Mouse (Mus musculus): ENCODE data around the gene Tmc8. TPM values are rescaled to one million over a fixed set of nuclear protein-coding genes. Genes with fewer than 3 reads are reported as not detected.

Tmc8 gene
- polyA plus RNA-seq, 1 experiment from 2014 or later: 6.6 TPM

- Histone ChIP-seq H3K4me3 (replicated peaks) (no peak overlapping the region), H3K9me3 (no peaks in the 10 kb centered on the region), H3K27ac (no peak overlapping the region), H3K9ac (no peak overlapping the region), H3K4me2 (replicated peaks) (no peak overlapping the region), H3K4me1 (replicated peaks) (peaks cover 28% of the 10 kb centered on the region), H3K36me3 (0 out of 2 replicates have a peak, but pooled peaks cover 2% of the 10 kb centered on the region), H3K27me3 (replicated peaks) (no peaks in the 10 kb centered on the region)
- no peak for ATAC-seq
- WGBS: 90% methylated on average over 14 of the region's 14 CpGs
Observed at GRCm38 (mm10) chr11:117776085-117776792, 5.6 kb upstream of the Tmc8 start.

- Histone ChIP-seq H3K4me2 (replicated peaks) (no peak overlapping the region), H3K9ac (no peak overlapping the region), H3K4me3 (replicated peaks) (no peak overlapping the region), H3K36me3 (no peaks in the 10 kb centered on the region), H3K27ac (no peak overlapping the region), H3K27me3 (replicated peaks) (no peaks in the 10 kb centered on the region), H3K4me1 (replicated peaks) (peaks cover 36% of the 10 kb centered on the region), H3K9me3 (no peaks in the 10 kb centered on the region)
- 89% methylated on average over 5 of the region's 5 CpGs for WGBS
- ATAC-seq: no peak
Observed at GRCm38 (mm10) chr11:117777111-117777510, 4.8 kb upstream of the Tmc8 start.

GRCm38 (mm10) chr11:117778031-117778430 is 3.8 kb upstream of the Tmc8 start:
- H3K4me2 ChIP-seq (replicated peaks): no peak overlapping the region
- H3K36me3 ChIP-seq: no peaks in the 10 kb centered on the region
- no peak for ATAC-seq
- H3K4me1 ChIP-seq (replicated peaks): peaks cover 41% of the 10 kb centered on the region
- no peak overlapping the region for H3K27ac ChIP-seq
- no peak overlapping the region for H3K9ac ChIP-seq
- H3K4me3 ChIP-seq (replicated peaks): no peak overlapping the region
- no peaks in the 10 kb centered on the region for H3K27me3 ChIP-seq (replicated peaks)
- 92% methylated on average over 11 of the region's 11 CpGs for WGBS
- H3K9me3 ChIP-seq: no peaks in the 10 kb centered on the region

- WGBS: 44% methylated on average over 12 of the region's 12 CpGs
- Histone ChIP-seq H3K9ac (peak overlapping the region; percentile 65), H3K27me3 (replicated peaks) (no peaks in the 10 kb centered on the region), H3K27ac (peak overlapping the region; percentile 92), H3K4me1 (replicated peaks) (peaks cover 48% of the 10 kb centered on the region), H3K9me3 (no peaks in the 10 kb centered on the region), H3K36me3 (no peaks in the 10 kb centered on the region), H3K4me3 (replicated peaks) (peak overlapping the region; percentile 50), H3K4me2 (replicated peaks) (peak overlapping the region; percentile 89)
- ATAC-seq: no peak
Observed at GRCm38 (mm10) chr11:117778851-117779433, 2.9 kb upstream of the Tmc8 start.

- H3K9me3 ChIP-seq: no peaks in the 10 kb centered on the region
- peak overlapping the region; percentile 92 for H3K27ac ChIP-seq
- H3K27me3 ChIP-seq (replicated peaks): 0 out of 2 replicates have a peak, but pooled peaks cover under 1% of the 10 kb centered on the region
- peak; percentile 48 for ATAC-seq
- 4% methylated on average over 38 of the region's 38 CpGs for WGBS
- no peaks in the 10 kb centered on the region for H3K36me3 ChIP-seq
- peak overlapping the region; percentile 50 for H3K4me3 ChIP-seq (replicated peaks)
- H3K4me1 ChIP-seq (replicated peaks): peaks cover 48% of the 10 kb centered on the region
- H3K9ac ChIP-seq: peak overlapping the region; percentile 65
- H3K4me2 ChIP-seq (replicated peaks): peak overlapping the region; percentile 89
Observed at GRCm38 (mm10) chr11:117779434-117780198, 2.3 kb upstream of the Tmc8 start.

- Histone ChIP-seq H3K27ac (peak overlapping the region; percentile 92), H3K4me3 (replicated peaks) (peak overlapping the region; percentile 50), H3K9ac (peak overlapping the region; percentile 65), H3K27me3 (replicated peaks) (0 out of 2 replicates have a peak, but pooled peaks cover 3% of the 10 kb centered on the region), H3K4me1 (replicated peaks) (peaks cover 48% of the 10 kb centered on the region), H3K4me2 (replicated peaks) (peak overlapping the region; percentile 89), H3K9me3 (no peaks in the 10 kb centered on the region), H3K36me3 (no peaks in the 10 kb centered on the region)
- WGBS: 1% methylated on average over 17 of the region's 17 CpGs
- peak; percentile 21 for ATAC-seq
Observed at GRCm38 (mm10) chr11:117780199-117780515, 1.7 kb upstream of the Tmc8 start.

GRCm38 (mm10) chr11:117780582-117781111 is 1.2 kb upstream of the Tmc8 start:
- no peaks in the 10 kb centered on the region for H3K36me3 ChIP-seq
- peak overlapping the region; percentile 65 for H3K9ac ChIP-seq
- 1% methylated on average over 19 of the region's 19 CpGs for WGBS
- H3K4me1 ChIP-seq (replicated peaks): peaks cover 48% of the 10 kb centered on the region
- peak overlapping the region; percentile 89 for H3K4me2 ChIP-seq (replicated peaks)
- peak overlapping the region; percentile 92 for H3K27ac ChIP-seq
- H3K27me3 ChIP-seq (replicated peaks): 0 out of 2 replicates have a peak, but pooled peaks cover 3% of the 10 kb centered on the region
- no peaks in the 10 kb centered on the region for H3K9me3 ChIP-seq
- peak overlapping the region; percentile 50 for H3K4me3 ChIP-seq (replicated peaks)
- ATAC-seq: peak; percentile 87

GRCm38 (mm10) chr11:117781199-117781821 is 566 bp upstream of the Tmc8 start:
- H3K4me3 ChIP-seq (replicated peaks): peak overlapping the region; percentile 50
- H3K4me1 ChIP-seq (replicated peaks): peaks cover 48% of the 10 kb centered on the region
- 19% methylated on average over 18 of the region's 18 CpGs for whole genome bisulfite sequencing
- no peaks in the 10 kb centered on the region for H3K9me3 ChIP-seq
- 0 out of 2 replicates have a peak, but pooled peaks cover 3% of the 10 kb centered on the region for H3K27me3 ChIP-seq (replicated peaks)
- H3K4me2 ChIP-seq (replicated peaks): peak overlapping the region; percentile 89
- H3K9ac ChIP-seq: no peak overlapping the region
- no peak for ATAC-seq
- H3K27ac ChIP-seq: peak overlapping the region; percentile 92
- H3K36me3 ChIP-seq: no peaks in the 10 kb centered on the region

- Histone ChIP-seq H3K4me2 (replicated peaks) (peak overlapping the region; percentile 89), H3K4me3 (replicated peaks) (peak overlapping the region; percentile 30), H3K9me3 (no peaks in the 10 kb centered on the region), H3K4me1 (replicated peaks) (peaks cover 48% of the 10 kb centered on the region), H3K9ac (0 out of 2 replicates have a peak overlapping the region, but pooled peaks have one; percentile 34), H3K36me3 (no peaks in the 10 kb centered on the region), H3K27ac (peak overlapping the region; percentile 20), H3K27me3 (replicated peaks) (0 out of 2 replicates have a peak, but pooled peaks cover 3% of the 10 kb centered on the region)
- ATAC-seq: no peak
- 56% methylated on average over 9 of the region's 9 CpGs for WGBS
Observed at GRCm38 (mm10) chr11:117782705-117783034, 794 bp downstream of the Tmc8 start.

- peaks cover 48% of the 10 kb centered on the region for H3K4me1 ChIP-seq (replicated peaks)
Observed at GRCm38 (mm10) chr11:117783089-117783488, 1.2 kb downstream of the Tmc8 start.

GRCm38 (mm10) chr11:117783683-117784309 is 1.9 kb downstream of the Tmc8 start:
- ATAC-seq: no peak
- H3K36me3 ChIP-seq: no peaks in the 10 kb centered on the region
- H3K27ac ChIP-seq: no peak overlapping the region
- peak overlapping the region; percentile 30; the same call in 1 of the 2 replicates for H3K4me3 ChIP-seq (replicated peaks)
- WGBS: 48% methylated on average over 10 of the region's 10 CpGs
- no peaks in the 10 kb centered on the region for H3K9me3 ChIP-seq
- H3K9ac ChIP-seq: peak overlapping the region; percentile 34
- H3K27me3 ChIP-seq (replicated peaks): 0 out of 2 replicates have a peak, but pooled peaks cover 3% of the 10 kb centered on the region
- H3K4me2 ChIP-seq (replicated peaks): peak overlapping the region; percentile 89
- H3K4me1 ChIP-seq (replicated peaks): peaks cover 44% of the 10 kb centered on the region

More at GRCm38 (mm10) chr11:117783089-117783488, 1.2 kb downstream of the Tmc8 start:
- no peak for ATAC-seq
- WGBS: 9% methylated on average over 31 of the region's 31 CpGs
- no peaks in the 10 kb centered on the region for H3K9me3 ChIP-seq
- H3K4me3 ChIP-seq (replicated peaks): peak overlapping the region; percentile 30
- H3K27me3 ChIP-seq (replicated peaks): 0 out of 2 replicates have a peak, but pooled peaks cover 3% of the 10 kb centered on the region
- H3K4me2 ChIP-seq (replicated peaks): peak overlapping the region; percentile 89
- peak overlapping the region; percentile 34 for H3K9ac ChIP-seq
- no peaks in the 10 kb centered on the region for H3K36me3 ChIP-seq
- H3K27ac ChIP-seq: peak overlapping the region; percentile 20

All from intestine, embryonic 15.5 days (tissue).